ENCODE assay signal across 10 mouse cellular contexts in genomic region chr7:101231458-101231857, GRCm38 (mm10).
A peak's percentile ranks its signal among the peaks of the same experiment; 100 is the strongest.
DNase-seq lines count a peak whose midpoint lies in the region; ATAC-seq and TF ChIP-seq lines count a peak whose summit lies in the region.
"Had no signal": no experiment of that assay in that cellular context is flagged by ENCODE, and none has a peak within 500 bp of the region (broad histone marks: within the 10 kb centered on the region; RNA-seq: fewer than 3 reads in every experiment).

No protein-coding gene starts in this region.

- no peaks in the 10 kb centered on the region for H3K27me3 ChIP-seq in E14TG2a.4 (ENCODE audit: insufficient read depth, low read length)
- H3K27me3 ChIP-seq: heart, embryonic 15.5 days; neural tube, embryonic 13.5 days had no signal

- H3K27ac ChIP-seq in layer of hippocampus, adult 2 months, result no peak overlapping the region
- H3K27ac ChIP-seq: neural tube, embryonic 13.5 days had no signal

- no peaks in the 10 kb centered on the region for H3K9me3 ChIP-seq in E14TG2a.4 (ENCODE audit: low read length)
- H3K9me3 ChIP-seq: heart, embryonic 15.5 days; neural tube, embryonic 13.5 days had no signal

- no peak overlapping the region for H3K4me3 ChIP-seq in layer of hippocampus, adult 2 months
- H3K4me3 ChIP-seq in E14TG2a.4 (replicated peaks; ENCODE audit: low read length), result no peak overlapping the region
- H3K4me3 ChIP-seq: heart, embryonic 15.5 days; neural tube, embryonic 13.5 days had no signal

- H3K4me1 ChIP-seq in E14TG2a.4 (replicated peaks; ENCODE audit: low read depth, low read length), result 0 out of 2 replicates have a peak, but pooled peaks cover 3% of the 10 kb centered on the region

- ATAC-seq in cerebellum, adult (ENCODE audit: insufficient number of reproducible peaks, low FRiP score, low TSS enrichment), result no peak

- TF ChIP-seq CTCF in layer of hippocampus, adult 2 months (conservative IDR thresholded peaks at IDR 0.05), result peak; percentile 84
- TF ChIP-seq CTCF in E14TG2a.4 (conservative IDR thresholded peaks at IDR 0.05; ENCODE audit: low read length), result peak; percentile 68

- peak; percentile 23 for DNase-seq in cerebellum, adult 8-10 months
- DNase-seq in layer of hippocampus, adult 2 months (ENCODE audit: low spot score in 2 of 2), result peak; percentile 29 to 46
- DNase-seq in layer of hippocampus, postnatal 36 days, result no peak
- DNase-seq in embryo, embryonic 9.5 days (ENCODE audit: extremely low spot score), result peak; percentile 19
- no peak for DNase-seq in adrenal gland, adult 8-10 months
- no peak for DNase-seq in natural killer cell, adult 2 months (ENCODE audit: low spot score in 2 of 2)

- no peaks in the 10 kb centered on the region for H3K36me3 ChIP-seq in E14TG2a.4 (ENCODE audit: insufficient read depth, low read length)
- H3K36me3 ChIP-seq: heart, embryonic 15.5 days had no signal

Comparison
In these comparisons a context has a peak if more than half of its experiments do, and no peak if none do; other contexts are left out.
1. DNase-seq: peak in cerebellum, adult 8-10 months (single experiment), layer of hippocampus, adult 2 months (2 of 2) and embryo, embryonic 9.5 days (single experiment); none in layer of hippocampus, postnatal 36 days (0 of 2), adrenal gland, adult 8-10 months (single experiment) and natural killer cell, adult 2 months (0 of 2).